Mouse (Mus musculus) embryo, embryonic 10.5 days (tissue): Measurements from ENCODE around the gene Pkn2.
A peak's percentile ranks its signal among the peaks of the same experiment; 100 is the strongest.

Experiments used
- DNase-seq: peaks from one replicate; pipeline ENCODE4 v3.0.0-alpha.2; 2015; ENCODE audit warnings: low spot score

The Pkn2 gene

GRCm38 (mm10) chr3:142832910-142833309, 48.9 kb downstream of the Pkn2 start:
- DNase-seq = no peak

- DNase-seq = no peak
Measured at GRCm38 (mm10) chr3:142826449-142827146, 55.2 kb downstream of the Pkn2 start.

GRCm38 (mm10) chr3:142823606-142824005, 58.2 kb downstream of the Pkn2 start:
- DNase-seq = no peak

- no peak for DNase-seq
Measured at GRCm38 (mm10) chr3:142817506-142817905, 64.3 kb downstream of the Pkn2 start.

GRCm38 (mm10) chr3:142811582-142811981, 70.2 kb downstream of the Pkn2 start:
- no peak for DNase-seq

GRCm38 (mm10) chr3:142795587-142795986, 86.2 kb downstream of the Pkn2 start:
- no peak for DNase-seq

GRCm38 (mm10) chr3:142786423-142787072, 95.3 kb downstream of the Pkn2 start:
- DNase-seq = no peak

- no peak for DNase-seq
Measured at GRCm38 (mm10) chr3:142777227-142777626, 104.6 kb downstream of the Pkn2 start.

GRCm38 (mm10) chr3:142773538-142774191, 108.1 kb downstream of the Pkn2 start:
- DNase-seq = no peak

- DNase-seq = no peak
Measured at GRCm38 (mm10) chr3:142770518-142770917, 111.3 kb downstream of the Pkn2 start.

- no peak for DNase-seq
Measured at GRCm38 (mm10) chr3:142768498-142768897, 113.3 kb downstream of the Pkn2 start.

- DNase-seq = no peak
Measured at GRCm38 (mm10) chr3:142765778-142766165, 116.0 kb downstream of the Pkn2 start.

GRCm38 (mm10) chr3:142764995-142765777, 116.6 kb downstream of the Pkn2 start, which contains the start of gene Gtf2b:
TSS of gene Gtf2b (plus strand) at chr3:142765045.
- peak; percentile 95 for DNase-seq

GRCm38 (mm10) chr3:142760356-142760755, 121.4 kb downstream of the Pkn2 start:
- no peak for DNase-seq

- DNase-seq = no peak
Measured at GRCm38 (mm10) chr3:142758593-142758992, 123.2 kb downstream of the Pkn2 start.

GRCm38 (mm10) chr3:142757841-142758240, 124.0 kb downstream of the Pkn2 start:
- DNase-seq = no peak

- DNase-seq = no peak
Measured at GRCm38 (mm10) chr3:142755132-142755867, 126.5 kb downstream of the Pkn2 start.

GRCm38 (mm10) chr3:142749131-142749530, 132.7 kb downstream of the Pkn2 start:
- no peak for DNase-seq

GRCm38 (mm10) chr3:142747673-142748072, 134.1 kb downstream of the Pkn2 start:
- DNase-seq = no peak

- no peak for DNase-seq
Measured at GRCm38 (mm10) chr3:142745076-142745475, 136.7 kb downstream of the Pkn2 start.
